Mouse (Mus musculus): ENCODE measurements around the gene Gmpr. TPM values are rescaled to one million over a fixed set of nuclear protein-coding genes. Genes with fewer than 3 reads are reported as not detected.

Gene Gmpr
- polyA plus RNA-seq, 1 experiment = 5.7 TPM

DNA sequence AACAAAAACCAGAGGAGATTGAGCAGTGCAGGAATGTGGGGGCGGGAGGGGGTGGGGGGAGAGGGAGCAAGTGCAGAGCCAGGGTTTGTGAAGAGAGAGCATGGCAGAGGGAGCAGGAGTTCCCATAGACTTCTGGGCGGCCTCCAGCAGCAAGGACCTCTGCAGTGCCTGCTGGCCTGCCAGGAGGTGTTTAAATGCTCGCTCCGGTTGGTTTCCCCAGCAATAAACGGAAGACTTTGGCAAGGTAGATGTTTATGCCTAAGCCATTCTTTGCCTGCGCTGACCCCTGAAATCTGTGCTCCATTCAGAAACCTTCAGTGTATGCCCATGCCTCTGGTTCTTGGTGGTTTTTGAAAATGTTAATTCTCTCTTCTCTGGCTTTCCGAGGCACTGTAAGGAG, 19.0 kb downstream of the Gmpr start:
- DNase-seq (ENCODE audit: low read depth in 1 of 2, low spot score in 2 of 2) = no peak
- Histone ChIP-seq H3K36me3 (ENCODE audit: control insufficient read depth, insufficient read depth, low read length) (no peaks in the 10 kb centered on the region), H3K4me3 (ENCODE audit: extremely low read depth, insufficient read depth, insufficient read length) (no peak overlapping the region), H3K27me3 (ENCODE audit: control insufficient read depth, insufficient read depth, low read length) (no peaks in the 10 kb centered on the region), H3K27ac (ENCODE audit: insufficient read depth, low read length) (no peak overlapping the region), H3K4me1 (ENCODE audit: control insufficient read depth, insufficient read depth, insufficient read length) (no peaks in the 10 kb centered on the region)
- no peak for TF ChIP-seq CTCF (IDR thresholded peaks at IDR 0.05; ENCODE audit: extremely low read depth, insufficient read depth, insufficient read length, insufficient replicate concordance)
- TF ChIP-seq POLR2A (IDR thresholded peaks at IDR 0.05; ENCODE audit: low read depth, low read length) = no peak
- WGBS = 92% methylated on average over 7 of the region's 7 CpGs

DNA sequence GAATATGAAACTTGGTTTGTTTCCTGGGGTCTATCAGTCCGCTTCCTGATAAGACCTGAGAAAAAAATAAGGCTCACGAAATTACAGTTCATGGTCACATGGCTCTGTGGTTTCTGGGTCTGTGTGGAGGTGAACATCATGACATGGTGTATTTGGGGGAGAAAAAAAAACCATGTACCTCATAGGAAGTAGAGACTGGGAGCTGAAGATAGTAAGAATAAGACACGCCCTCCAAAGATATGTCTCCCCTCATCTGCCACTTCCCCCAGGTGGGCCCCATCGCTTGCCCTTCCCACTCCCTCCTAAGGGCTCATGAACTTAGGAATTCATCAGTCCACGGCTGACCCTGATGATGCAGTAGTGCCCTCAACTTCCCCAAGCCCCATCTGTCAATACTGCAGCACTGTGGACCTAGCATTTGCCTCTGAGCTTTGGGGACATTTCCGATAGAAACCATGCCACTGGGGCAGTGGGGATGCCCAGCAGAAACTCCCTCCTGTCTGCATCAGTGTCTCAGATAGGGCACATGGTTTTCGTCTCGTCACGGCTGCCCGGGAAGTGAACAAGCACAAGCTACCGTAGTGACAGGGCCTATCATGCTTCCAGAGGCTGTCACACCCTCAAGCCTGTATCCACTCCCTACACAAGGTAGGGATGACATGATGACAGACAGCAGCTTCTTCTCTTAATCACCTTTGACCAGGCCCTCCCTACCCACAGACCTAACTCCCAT, 20.2 kb downstream of the Gmpr start:
- WGBS = 46% methylated on average over 11 of the region's 11 CpGs
- H3K36me3 ChIP-seq (ENCODE audit: control insufficient read depth, insufficient read depth, low read length) = no peaks in the 10 kb centered on the region
- H3K27ac ChIP-seq (ENCODE audit: insufficient read depth, low read length) = no peak overlapping the region
- H3K4me3 ChIP-seq (ENCODE audit: extremely low read depth, insufficient read depth, insufficient read length) = no peak overlapping the region
- TF ChIP-seq CTCF (IDR thresholded peaks at IDR 0.05; ENCODE audit: extremely low read depth, insufficient read depth, insufficient read length, insufficient replicate concordance) (no peak), POLR2A (IDR thresholded peaks at IDR 0.05; ENCODE audit: low read depth, low read length) (no peak)
- no peaks in the 10 kb centered on the region for H3K27me3 ChIP-seq (ENCODE audit: control insufficient read depth, insufficient read depth, low read length)
- H3K4me1 ChIP-seq (ENCODE audit: control insufficient read depth, insufficient read depth, insufficient read length) = no peaks in the 10 kb centered on the region
- DNase-seq (ENCODE audit: low read depth in 1 of 2, low spot score in 2 of 2) = no peak

- no peak overlapping the region for H3K4me3 ChIP-seq (ENCODE audit: extremely low read depth, insufficient read depth, insufficient read length)
- H3K4me1 ChIP-seq (ENCODE audit: control insufficient read depth, insufficient read depth, insufficient read length) = no peaks in the 10 kb centered on the region
- WGBS = 59% methylated on average over 4 of the region's 4 CpGs
- DNase-seq (ENCODE audit: low read depth in 1 of 2, low spot score in 2 of 2) = no peak
- no peak overlapping the region for H3K27ac ChIP-seq (ENCODE audit: insufficient read depth, low read length)
- H3K36me3 ChIP-seq (ENCODE audit: control insufficient read depth, insufficient read depth, low read length) = no peaks in the 10 kb centered on the region
- TF ChIP-seq CTCF (IDR thresholded peaks at IDR 0.05; ENCODE audit: extremely low read depth, insufficient read depth, insufficient read length, insufficient replicate concordance) = no peak
- TF ChIP-seq POLR2A (IDR thresholded peaks at IDR 0.05; ENCODE audit: low read depth, low read length) = no peak
- no peaks in the 10 kb centered on the region for H3K27me3 ChIP-seq (ENCODE audit: control insufficient read depth, insufficient read depth, low read length)
Observed at GRCm38 (mm10) chr13:45528787-45529186, 21.5 kb downstream of the Gmpr start.

DNA sequence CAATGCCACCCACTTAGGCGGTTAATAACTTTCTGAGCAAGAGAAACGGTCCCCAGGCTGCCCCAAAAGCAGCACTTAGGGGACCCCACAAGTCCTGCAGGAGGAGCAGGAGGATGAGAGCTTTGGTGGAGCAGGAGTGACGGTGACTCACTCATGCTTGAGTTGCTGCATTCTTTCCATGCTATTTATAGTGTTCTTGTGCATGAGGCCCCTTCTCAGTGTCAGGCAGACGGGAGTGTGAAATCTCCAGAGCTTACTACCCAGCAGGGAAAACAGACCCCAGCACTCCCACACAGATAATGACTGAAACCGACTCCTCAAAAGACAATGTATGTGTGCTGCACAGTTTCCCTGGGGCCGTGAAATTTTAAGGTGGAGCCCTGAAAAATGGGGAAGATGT, 23.5 kb downstream of the Gmpr start:
- Histone ChIP-seq H3K27ac (ENCODE audit: insufficient read depth, low read length) (no peak overlapping the region), H3K36me3 (ENCODE audit: control insufficient read depth, insufficient read depth, low read length) (no peaks in the 10 kb centered on the region), H3K27me3 (ENCODE audit: control insufficient read depth, insufficient read depth, low read length) (no peaks in the 10 kb centered on the region), H3K4me3 (ENCODE audit: extremely low read depth, insufficient read depth, insufficient read length) (no peak overlapping the region), H3K4me1 (ENCODE audit: control insufficient read depth, insufficient read depth, insufficient read length) (no peaks in the 10 kb centered on the region)
- no peak for DNase-seq (ENCODE audit: low read depth in 1 of 2, low spot score in 2 of 2)
- 30% methylated on average over 6 of the region's 6 CpGs for WGBS
- no peak for TF ChIP-seq POLR2A (IDR thresholded peaks at IDR 0.05; ENCODE audit: low read depth, low read length)
- no peak for TF ChIP-seq CTCF (IDR thresholded peaks at IDR 0.05; ENCODE audit: extremely low read depth, insufficient read depth, insufficient read length, insufficient replicate concordance)

GRCm38 (mm10) chr13:45535731-45536453, 28.6 kb downstream of the Gmpr start:
- Histone ChIP-seq H3K27ac (ENCODE audit: insufficient read depth, low read length) (no peak overlapping the region), H3K27me3 (ENCODE audit: control insufficient read depth, insufficient read depth, low read length) (no peaks in the 10 kb centered on the region), H3K4me1 (ENCODE audit: control insufficient read depth, insufficient read depth, insufficient read length) (no peaks in the 10 kb centered on the region), H3K4me3 (ENCODE audit: extremely low read depth, insufficient read depth, insufficient read length) (no peak overlapping the region), H3K36me3 (ENCODE audit: control insufficient read depth, insufficient read depth, low read length) (no peaks in the 10 kb centered on the region)
- TF ChIP-seq CTCF (IDR thresholded peaks at IDR 0.05; ENCODE audit: extremely low read depth, insufficient read depth, insufficient read length, insufficient replicate concordance) (no peak), POLR2A (IDR thresholded peaks at IDR 0.05; ENCODE audit: low read depth, low read length) (no peak)
- DNase-seq (ENCODE audit: low read depth in 1 of 2, low spot score in 2 of 2) = no peak
- 90% methylated on average over 9 of the region's 9 CpGs for WGBS

DNA sequence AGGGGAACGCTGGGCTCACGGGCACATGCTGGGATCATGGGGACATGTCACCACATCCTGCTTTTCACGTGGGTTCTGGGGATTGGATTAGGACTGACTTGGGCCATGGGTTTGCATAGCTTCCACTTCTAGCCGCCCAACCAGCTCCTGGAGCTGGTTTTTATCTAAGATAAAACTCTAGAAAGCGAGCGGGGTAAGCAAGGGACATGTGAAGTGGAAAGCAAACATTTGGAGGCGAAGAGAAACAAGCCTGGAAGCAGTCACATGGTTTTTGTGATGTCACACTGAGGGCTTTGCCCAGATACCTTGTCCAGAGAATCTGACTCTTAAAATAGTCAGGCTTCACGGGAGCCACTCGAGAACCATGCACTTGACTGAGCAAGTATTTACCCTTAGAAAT, 29.9 kb downstream of the Gmpr start:
- no peak overlapping the region for H3K4me3 ChIP-seq (ENCODE audit: extremely low read depth, insufficient read depth, insufficient read length)
- H3K4me1 ChIP-seq (ENCODE audit: control insufficient read depth, insufficient read depth, insufficient read length) = no peaks in the 10 kb centered on the region
- no peak for DNase-seq (ENCODE audit: low read depth in 1 of 2, low spot score in 2 of 2)
- TF ChIP-seq CTCF (IDR thresholded peaks at IDR 0.05; ENCODE audit: extremely low read depth, insufficient read depth, insufficient read length, insufficient replicate concordance) (no peak), POLR2A (IDR thresholded peaks at IDR 0.05; ENCODE audit: low read depth, low read length) (no peak)
- H3K36me3 ChIP-seq (ENCODE audit: control insufficient read depth, insufficient read depth, low read length) = no peaks in the 10 kb centered on the region
- no peak overlapping the region for H3K27ac ChIP-seq (ENCODE audit: insufficient read depth, low read length)
- H3K27me3 ChIP-seq (ENCODE audit: control insufficient read depth, insufficient read depth, low read length) = no peaks in the 10 kb centered on the region
- WGBS = 87% methylated on average over 9 of the region's 9 CpGs

- DNase-seq (ENCODE audit: low read depth in 1 of 2, low spot score in 2 of 2) = no peak
- no peak for TF ChIP-seq CTCF (IDR thresholded peaks at IDR 0.05; ENCODE audit: extremely low read depth, insufficient read depth, insufficient read length, insufficient replicate concordance)
- no peak for TF ChIP-seq POLR2A (IDR thresholded peaks at IDR 0.05; ENCODE audit: low read depth, low read length)
- Histone ChIP-seq H3K4me1 (ENCODE audit: control insufficient read depth, insufficient read depth, insufficient read length) (no peaks in the 10 kb centered on the region), H3K27ac (ENCODE audit: insufficient read depth, low read length) (no peak overlapping the region), H3K4me3 (ENCODE audit: extremely low read depth, insufficient read depth, insufficient read length) (no peak overlapping the region), H3K27me3 (ENCODE audit: control insufficient read depth, insufficient read depth, low read length) (no peaks in the 10 kb centered on the region), H3K36me3 (ENCODE audit: control insufficient read depth, insufficient read depth, low read length) (no peaks in the 10 kb centered on the region)
- WGBS = 84% methylated on average over 9 of the region's 9 CpGs
Observed at GRCm38 (mm10) chr13:45538091-45538490, 30.8 kb downstream of the Gmpr start.
